Mouse (Mus musculus): Measurements from ENCODE around the gene Itih4.

Gene Itih4

GRCm38 (mm10) chr14:30886204-30886603 lies at the start of gene Itih4:
Gene Itih4 (plus strand): TSS chr14:30886476.
- DNase-seq (ENCODE audit: low spot score in 2 of 2) = no peak

GRCm38 (mm10) chr14:30837416-30837996 lies 48.8 kb upstream of the Itih4 start:
- no peak for DNase-seq (ENCODE audit: low spot score in 2 of 2)

DNA sequence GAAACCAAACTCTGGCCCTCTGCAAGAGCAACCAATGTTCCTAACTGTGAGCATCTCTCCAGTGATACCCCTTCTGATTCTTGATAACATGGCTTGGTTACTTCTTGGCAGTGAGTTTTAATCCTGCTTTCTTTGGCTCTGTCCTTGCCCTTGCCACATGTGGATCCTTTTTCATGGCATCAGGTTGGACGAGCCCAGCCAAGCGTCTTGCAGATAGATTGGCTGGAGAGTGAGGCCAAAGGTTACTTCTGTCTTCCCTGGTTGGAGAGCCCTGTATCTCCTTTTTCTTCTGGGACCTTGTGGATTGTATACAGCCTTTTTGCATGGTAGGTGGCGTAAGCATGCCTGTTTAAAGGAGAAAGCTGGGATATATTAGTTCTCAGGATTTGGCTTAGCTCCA lies 42.6 kb upstream of the Itih4 start:
- DNase-seq (ENCODE audit: low spot score in 2 of 2) = no peak

DNA sequence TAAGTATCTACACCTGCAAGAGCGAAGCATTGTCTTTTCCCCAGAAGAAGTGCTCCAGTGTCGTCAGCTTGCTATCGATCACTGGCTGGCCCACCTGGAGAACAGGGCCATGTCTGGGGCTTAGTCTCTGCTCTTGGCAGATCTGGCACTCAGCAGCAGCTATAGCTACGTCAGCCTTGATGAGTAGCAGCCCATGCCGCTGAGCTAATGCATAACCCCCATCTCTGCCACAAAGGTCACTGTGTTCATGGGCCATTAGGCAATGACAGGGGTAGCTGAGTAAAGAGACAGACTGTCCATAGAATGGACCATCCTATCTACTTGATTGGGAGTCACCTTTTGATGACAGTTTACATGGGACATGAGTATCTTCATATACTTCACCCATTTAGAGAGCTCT lies 35.8 kb upstream of the Itih4 start:
- DNase-seq (ENCODE audit: low spot score in 2 of 2) = no peak

GRCm38 (mm10) chr14:30852325-30852724 lies 34.0 kb upstream of the Itih4 start:
- no peak for DNase-seq (ENCODE audit: low spot score in 2 of 2)

GRCm38 (mm10) chr14:30855316-30855715 lies 31.0 kb upstream of the Itih4 start:
- DNase-seq (ENCODE audit: low spot score in 2 of 2) = no peak

- no peak for DNase-seq (ENCODE audit: low spot score in 2 of 2)
These were observed 29.3 kb upstream of the Itih4 start for GRCm38 (mm10) chr14:30856885-30857507.

DNA sequence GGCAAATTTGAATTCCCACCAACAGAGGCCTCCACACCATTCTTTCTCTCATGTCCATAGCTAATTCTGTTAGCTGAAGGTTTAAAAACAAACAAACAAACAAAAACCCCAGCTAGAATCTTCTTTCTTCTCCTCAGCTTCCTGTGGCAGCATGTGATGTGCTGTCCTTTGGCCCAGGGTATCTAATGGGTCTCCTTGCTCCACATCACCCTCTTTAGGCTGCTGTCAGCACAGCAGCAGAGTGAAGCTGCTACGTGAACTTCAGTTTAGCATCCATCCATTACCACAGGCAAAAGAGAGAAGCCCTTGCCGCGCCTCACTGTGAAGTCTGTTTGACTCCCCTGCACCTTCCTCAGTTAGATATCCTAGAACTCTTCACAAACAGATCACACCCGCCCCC lies 28.3 kb upstream of the Itih4 start:
- no peak for DNase-seq (ENCODE audit: low spot score in 2 of 2)

- no peak for DNase-seq (ENCODE audit: low spot score in 2 of 2)
These were observed 24.7 kb upstream of the Itih4 start for GRCm38 (mm10) chr14:30861421-30862125.

- DNase-seq (ENCODE audit: low spot score in 2 of 2) = no peak
These were observed 23.9 kb upstream of the Itih4 start for GRCm38 (mm10) chr14:30862368-30862767.

DNA sequence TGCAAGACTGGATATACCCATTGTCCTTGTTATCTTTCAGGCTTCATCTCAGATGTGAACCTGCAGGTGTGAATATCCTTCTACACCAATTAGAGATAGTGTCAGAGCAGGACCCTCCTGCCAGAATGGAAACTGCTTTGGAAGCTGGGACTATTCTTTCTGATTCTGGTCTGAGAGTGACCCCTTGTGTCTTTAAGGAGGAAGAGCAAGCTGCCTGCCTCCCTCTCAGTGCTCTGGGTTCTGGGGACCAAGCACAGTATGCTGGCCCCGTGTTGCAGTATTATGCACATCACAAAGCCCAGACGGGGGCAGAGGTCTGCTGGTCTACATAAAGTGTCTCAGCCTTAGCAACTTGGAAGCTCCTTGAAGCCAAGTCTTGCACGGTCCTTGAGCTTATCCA lies 21.0 kb upstream of the Itih4 start:
- DNase-seq (ENCODE audit: low spot score in 2 of 2) = no peak

GRCm38 (mm10) chr14:30867042-30867441 lies 19.2 kb upstream of the Itih4 start:
- DNase-seq (ENCODE audit: low spot score in 2 of 2) = peak; percentile 71 to 74

- no peak for DNase-seq (ENCODE audit: low spot score in 2 of 2)
These were observed 17.4 kb upstream of the Itih4 start for GRCm38 (mm10) chr14:30868826-30869225.

GRCm38 (mm10) chr14:30869391-30869801 lies 16.9 kb upstream of the Itih4 start:
- DNase-seq (ENCODE audit: low spot score in 2 of 2) = no peak

DNA sequence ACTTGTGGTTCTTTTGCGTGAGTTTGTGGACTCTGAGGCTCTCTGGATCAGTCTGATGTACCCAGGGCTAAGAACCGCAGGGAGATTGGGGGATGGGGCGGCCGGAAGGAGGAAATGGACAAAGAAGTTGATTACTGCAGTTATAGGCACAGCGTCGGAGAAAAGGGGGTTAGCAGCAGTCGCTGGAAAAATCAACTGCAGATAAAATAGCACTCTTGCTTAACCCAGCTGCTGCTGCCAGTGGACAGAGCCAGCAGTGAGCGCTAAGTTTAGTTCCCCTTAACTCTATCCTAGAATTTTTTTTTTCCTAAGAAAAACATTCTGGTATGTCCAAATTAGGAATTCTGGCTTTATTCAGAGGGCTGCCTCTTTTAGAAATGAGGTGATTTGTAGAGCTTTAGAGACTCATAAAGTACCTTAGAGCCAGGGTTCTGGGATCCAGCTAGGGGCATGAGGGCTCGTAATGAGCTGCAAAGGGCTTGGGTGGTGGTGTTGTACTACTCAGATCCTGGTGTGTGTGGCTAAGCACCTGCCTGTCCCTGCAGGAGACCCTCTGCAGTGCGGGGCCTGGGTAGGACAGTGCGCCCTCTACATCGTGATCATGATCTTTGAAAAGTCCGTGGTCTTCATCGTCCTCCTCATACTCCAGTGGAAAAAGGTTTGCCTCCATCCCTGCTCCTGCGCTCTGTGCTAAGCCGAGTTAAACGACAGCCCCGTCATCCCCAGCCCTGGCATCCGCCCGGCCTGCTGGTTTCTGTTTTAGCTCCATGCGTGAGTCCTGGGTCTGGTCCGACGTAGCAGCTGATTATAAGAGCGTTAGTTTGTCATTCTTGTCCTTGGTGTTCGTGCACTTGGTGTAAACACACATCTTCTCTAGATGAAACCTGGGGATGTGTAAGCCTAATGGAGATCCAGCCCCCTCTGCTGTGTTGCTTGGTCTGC lies 15.8 kb upstream of the Itih4 start:
- DNase-seq (ENCODE audit: low spot score in 2 of 2) = peak in 1 of 2 experiments; percentile 40

DNA sequence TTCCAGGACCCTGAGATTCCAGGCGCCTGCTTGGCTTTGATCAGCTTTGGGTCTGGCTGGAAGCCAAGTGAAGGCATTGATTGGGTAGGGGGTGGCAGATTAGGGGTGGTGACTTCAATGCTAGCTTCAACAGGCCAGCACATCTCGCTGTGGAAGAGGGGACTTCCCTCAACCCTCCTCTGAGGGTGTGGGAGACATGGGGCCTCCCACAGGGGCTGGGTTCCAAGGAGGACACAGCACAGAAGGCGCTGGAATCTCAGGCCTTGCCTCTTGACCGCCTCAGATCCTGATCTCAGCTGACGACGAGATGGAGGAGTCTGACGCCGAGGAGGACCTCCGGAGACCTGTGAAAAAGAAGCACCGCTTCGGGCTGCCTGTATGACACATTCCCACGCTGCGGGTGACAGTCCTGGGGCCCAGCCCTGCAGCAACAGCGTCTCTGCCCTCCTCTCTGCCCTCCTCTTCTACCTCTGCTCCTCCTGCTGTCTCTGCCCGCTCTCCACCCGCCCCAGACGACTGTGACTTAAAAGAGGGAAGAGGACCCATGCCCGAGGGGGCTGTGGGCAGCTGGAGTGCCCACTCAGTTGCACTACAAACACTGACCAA lies 12.1 kb upstream of the Itih4 start:
- no peak for DNase-seq (ENCODE audit: low spot score in 2 of 2)

GRCm38 (mm10) chr14:30875130-30875865 lies 11.0 kb upstream of the Itih4 start:
- no peak for DNase-seq (ENCODE audit: low spot score in 2 of 2)

- DNase-seq (ENCODE audit: low spot score in 2 of 2) = no peak
These were observed 10.3 kb upstream of the Itih4 start for GRCm38 (mm10) chr14:30875955-30876354.

DNA sequence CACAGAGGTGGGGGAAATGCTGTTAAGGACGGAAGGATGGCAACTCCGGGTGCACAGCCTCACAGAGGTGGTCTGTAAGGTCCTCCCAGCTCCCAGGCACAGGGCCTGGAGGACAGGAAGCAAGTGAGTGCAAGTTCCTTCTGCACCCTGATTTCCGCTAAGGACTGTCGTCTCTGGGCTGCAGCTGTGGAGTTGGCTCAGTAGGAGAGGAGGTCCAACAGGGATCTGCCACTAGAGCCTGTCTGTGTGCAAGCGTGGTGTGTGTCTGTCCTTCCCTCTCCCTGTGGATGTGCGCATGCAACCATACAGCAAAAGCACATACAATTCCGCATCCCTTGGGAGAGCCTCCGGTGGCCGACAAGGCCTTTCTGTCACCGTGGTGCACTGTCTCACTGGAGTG lies 9.8 kb upstream of the Itih4 start:
- no peak for DNase-seq (ENCODE audit: low spot score in 2 of 2)

DNA sequence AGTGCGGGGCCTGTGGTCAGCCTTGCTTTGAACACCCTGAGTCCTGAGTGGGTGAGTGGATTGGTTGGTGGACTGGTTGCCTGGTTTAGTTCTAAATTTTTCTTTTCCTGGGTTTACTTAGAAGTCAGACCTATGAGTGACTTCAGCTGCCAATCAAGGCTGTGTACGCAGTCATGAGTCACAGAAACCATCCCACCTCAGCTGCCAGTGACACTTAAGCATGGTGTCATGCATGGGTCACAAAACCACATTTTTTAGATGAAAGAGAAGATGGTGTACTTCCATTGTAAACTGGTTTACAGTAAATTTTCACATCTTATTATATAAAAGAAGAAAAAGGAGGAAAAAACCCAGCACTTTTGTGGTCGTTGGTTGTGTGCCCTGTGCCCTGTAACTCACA lies 8.4 kb upstream of the Itih4 start:
- no peak for DNase-seq (ENCODE audit: low spot score in 2 of 2)

Measured in frontal cortex, postnatal 36 days (tissue).